Mouse (Mus musculus) intestine, postnatal 0 days (tissue): ENCODE data around the gene Lix1l. TPM values are rescaled to one million over a fixed set of nuclear protein-coding genes. Genes with fewer than 3 reads are reported as not detected.

Experiments used
- ATAC-seq: fragments of 200-750 bp; cut with Nextera tagmentation; 2 replicates; pipeline ENCODE4 v1.8.0; 2017; ENCODE audit warnings: mild to moderate bottlenecking, moderate TSS enrichment, moderate library complexity
- H3K27ac ChIP-seq: fragments of 300-500 bp; sonication (generic); 2 replicates; pipeline ENCODE4 v1.5.1; 2014; ENCODE audit warnings: mild to moderate bottlenecking, low read depth, low read length, moderate library complexity
- H3K27me3 ChIP-seq: fragments of 300-500 bp; sonication (generic); replicated peaks from 2 replicates; pipeline ENCODE4 v1.6.1; 2014; ENCODE audit warnings: low read length, mixed read lengths; ENCODE audit not compliant: control insufficient read depth, insufficient read depth
- H3K36me3 ChIP-seq: fragments of 300-500 bp; sonication (generic); 2 replicates; pipeline ENCODE4 v1.6.1; 2014; ENCODE audit warnings: mild to moderate bottlenecking, moderate library complexity; ENCODE audit not compliant: control insufficient read depth, insufficient read depth
- H3K4me1 ChIP-seq: fragments of 300-500 bp; sonication (generic); replicated peaks from 2 replicates; pipeline ENCODE4 v1.6.1; 2014; ENCODE audit warnings: antibody characterized with exemption, low read length, mixed read lengths; ENCODE audit not compliant: control insufficient read depth, insufficient read depth
- H3K4me2 ChIP-seq: fragments of 300-500 bp; sonication (generic); replicated peaks from 2 replicates; pipeline ENCODE4 v1.6.1; 2014; ENCODE audit warnings: low read depth, mild to moderate bottlenecking, moderate library complexity
- H3K4me3 ChIP-seq: fragments of 300-500 bp; sonication (generic); 2 replicates; pipeline ENCODE4 v1.5.1; 2014; ENCODE audit warnings: low read depth, low read length
- H3K9ac ChIP-seq: fragments of 300-500 bp; sonication (generic); 2 replicates; pipeline ENCODE4 v1.6.1; 2014; ENCODE audit warnings: mild to moderate bottlenecking, low read depth, low read length
- H3K9me3 ChIP-seq: fragments of 300-500 bp; sonication (generic); 2 replicates; pipeline ENCODE4 v1.6.1; 2016; ENCODE audit warnings: mixed run types; ENCODE audit not compliant: control insufficient read depth
- CTCF ChIP-seq: sonication (generic); IDR thresholded peaks from 2 replicates; pipeline ENCODE4 v1.5.1; 2016; ENCODE audit warnings: low read depth, mild to moderate bottlenecking, control low read depth, antibody characterized with exemption, moderate library complexity
- WGBS: fragments of 180-500 bp; shearing (Covaris S2); extraction: QIAGEN DNeasy Blood & Tissue Kit; methylation state at CpG from one replicate; pipeline ENCODE4 v1.1.7; 2014; 5-methylcytosine and 5-hydroxymethylcytosine counted together
- polyA plus RNA-seq: library from polyadenylated mRNA; unstranded; fragments of >200 nt; fragmentation: Nextera tagmentation; extraction: Ambion mirVana; gene quantifications from 2 replicates; pipeline ENCODE4 v1.2.1, GENCODE M21; 2015

The Lix1l gene
- polyA plus RNA-seq, 1 experiment from 2014 or later: 2.2 TPM

DNA sequence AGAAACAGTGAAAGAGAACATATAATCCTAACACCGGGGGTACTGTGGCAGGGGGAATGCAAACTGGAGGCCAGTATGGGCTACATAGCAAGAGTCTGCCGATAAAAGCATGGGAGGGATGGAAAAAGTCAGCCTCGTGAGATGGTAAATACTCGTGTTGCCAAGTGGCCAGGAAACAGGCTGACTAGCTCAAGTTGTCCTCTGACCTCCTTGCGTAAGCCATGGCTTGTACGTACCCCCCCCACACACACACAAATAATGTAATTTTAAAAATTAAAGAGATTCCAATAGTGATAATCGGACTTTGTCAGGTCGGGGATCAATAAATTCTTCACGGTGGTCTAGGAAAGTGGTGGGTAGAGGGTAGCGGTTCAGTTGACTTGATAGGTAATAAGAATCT lies 7.6 kb upstream of the Lix1l start:
- H3K27ac ChIP-seq: peak overlapping the region; percentile 68
- H3K9me3 ChIP-seq: no peaks in the 10 kb centered on the region
- peaks cover 25% of the 10 kb centered on the region for H3K27me3 ChIP-seq
- peak overlapping the region; percentile 83 for H3K4me2 ChIP-seq
- no peak for ATAC-seq
- H3K36me3 ChIP-seq: no peaks in the 10 kb centered on the region
- TF ChIP-seq CTCF: no peak
- peak overlapping the region; percentile 75 for H3K4me3 ChIP-seq
- 1% methylated on average over 10 of the region's 10 CpGs for WGBS
- H3K9ac ChIP-seq: peak overlapping the region; percentile 75
- H3K4me1 ChIP-seq: peaks cover 12% of the 10 kb centered on the region; the same call in 1 of the 2 replicates

DNA sequence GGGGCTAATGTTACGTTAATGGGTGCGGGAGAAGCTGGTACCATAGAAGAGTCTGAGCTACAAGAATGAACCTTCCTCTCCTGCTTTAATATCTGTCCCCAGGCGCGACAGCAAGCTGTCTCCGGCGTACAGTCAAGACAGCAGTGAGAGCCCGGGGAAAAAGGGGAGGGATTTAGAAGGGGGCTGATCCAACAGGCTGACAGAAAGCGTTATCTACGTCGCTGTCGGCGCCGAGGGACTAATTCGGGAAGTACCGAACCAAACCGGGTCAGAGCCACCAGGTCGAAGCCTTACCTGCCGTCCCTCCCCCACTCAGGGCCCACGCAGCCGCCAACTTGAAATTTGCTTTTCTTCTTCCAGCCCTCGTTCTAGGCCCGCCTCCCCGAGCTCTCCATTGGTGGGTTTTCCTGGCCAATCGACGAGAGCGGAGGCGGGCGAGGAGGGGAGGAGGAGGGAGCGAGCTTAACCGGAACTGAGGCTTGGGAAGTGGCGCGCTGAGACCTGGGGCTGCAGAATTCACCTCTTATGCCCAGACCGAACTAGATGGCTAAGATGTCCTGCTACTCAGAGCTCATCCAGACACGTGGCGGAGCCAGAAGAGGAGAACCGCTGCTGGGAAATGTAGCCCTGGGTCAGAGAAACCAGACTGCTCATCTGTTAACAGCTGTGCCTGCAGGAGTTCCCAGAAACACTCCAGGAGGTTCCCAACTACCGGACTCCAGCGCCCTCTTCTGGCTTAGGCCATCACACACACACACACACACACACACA lies 7.0 kb upstream of the Lix1l start, which contains the start of gene Polr3gl:
TSS of gene Polr3gl (minus strand) at position 392 of the 771 bp plus-strand sequence.
- WGBS: under 1% methylated on average over 38 of the region's 38 CpGs
- Histone ChIP-seq H3K36me3 (no peaks in the 10 kb centered on the region), H3K4me1 (peaks cover 12% of the 10 kb centered on the region; the same call in 1 of the 2 replicates), H3K4me3 (peak within 1 kb of the TSS; percentile 75), H3K9ac (peak within 1 kb of the TSS; percentile 75), H3K27ac (peak within 1 kb of the TSS; percentile 68), H3K9me3 (no peaks in the 10 kb centered on the region), H3K27me3 (peaks cover 30% of the 10 kb centered on the region), H3K4me2 (peak within 1 kb of the TSS; percentile 83)
- TF ChIP-seq CTCF: peak; percentile 51
- ATAC-seq: peak; percentile 91

DNA sequence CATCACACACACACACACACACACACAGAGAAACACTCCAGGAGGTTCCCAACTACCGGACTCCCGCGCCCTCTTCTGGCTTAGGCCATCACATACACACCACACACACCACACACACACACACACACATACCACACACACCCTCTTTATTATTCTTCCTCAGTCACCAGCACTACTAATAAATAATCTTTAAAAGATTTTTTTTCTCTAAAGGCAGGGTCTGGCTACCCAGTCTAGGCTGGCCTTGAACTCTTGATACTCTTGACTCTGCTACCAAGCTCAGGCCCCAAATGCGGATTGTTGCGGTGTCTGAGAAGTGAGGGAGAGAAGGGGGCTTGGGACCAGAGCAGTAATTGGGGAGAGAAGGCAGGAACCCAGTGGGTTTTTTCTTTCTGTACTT lies 6.1 kb upstream of the Lix1l start:
- no peak overlapping the region for H3K9ac ChIP-seq
- H3K36me3 ChIP-seq: no peaks in the 10 kb centered on the region
- H3K9me3 ChIP-seq: no peaks in the 10 kb centered on the region
- no peak for TF ChIP-seq CTCF
- H3K27ac ChIP-seq: no peak overlapping the region
- H3K4me2 ChIP-seq: no peak overlapping the region
- peaks cover 12% of the 10 kb centered on the region; the same call in 1 of the 2 replicates for H3K4me1 ChIP-seq
- WGBS: 73% methylated on average over 5 of the region's 5 CpGs
- peaks cover 37% of the 10 kb centered on the region for H3K27me3 ChIP-seq
- no peak overlapping the region for H3K4me3 ChIP-seq
- ATAC-seq: no peak

DNA sequence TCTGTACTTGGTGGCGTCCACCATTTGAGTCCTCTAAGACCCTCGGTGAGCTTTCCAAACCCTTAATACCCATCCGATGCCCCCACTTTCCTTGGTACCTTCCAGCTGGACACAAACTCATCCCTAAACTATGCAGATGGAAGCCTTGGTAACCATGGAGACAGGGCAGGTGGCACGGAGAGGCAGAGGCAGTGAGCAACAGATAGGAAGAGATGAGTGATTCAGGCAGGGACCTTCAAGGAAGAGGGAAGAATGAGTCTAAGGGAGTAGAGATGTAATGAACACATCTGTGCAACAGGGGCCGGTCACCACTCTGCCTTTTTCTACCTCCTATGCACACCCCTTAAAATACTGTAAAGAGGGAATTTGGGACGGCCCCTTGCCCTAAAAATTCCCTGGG lies 5.3 kb upstream of the Lix1l start:
- no peaks in the 10 kb centered on the region for H3K9me3 ChIP-seq
- H3K4me2 ChIP-seq: peak overlapping the region; percentile 71; the same call in 1 of the 2 replicates
- no peak overlapping the region for H3K4me3 ChIP-seq
- ATAC-seq: no peak
- no peak for TF ChIP-seq CTCF
- peaks cover 12% of the 10 kb centered on the region; the same call in 1 of the 2 replicates for H3K4me1 ChIP-seq
- no peak overlapping the region for H3K9ac ChIP-seq
- H3K27me3 ChIP-seq: peaks cover 42% of the 10 kb centered on the region
- 27% methylated on average over 6 of the region's 6 CpGs for WGBS
- H3K27ac ChIP-seq: no peak overlapping the region
- no peaks in the 10 kb centered on the region for H3K36me3 ChIP-seq

DNA sequence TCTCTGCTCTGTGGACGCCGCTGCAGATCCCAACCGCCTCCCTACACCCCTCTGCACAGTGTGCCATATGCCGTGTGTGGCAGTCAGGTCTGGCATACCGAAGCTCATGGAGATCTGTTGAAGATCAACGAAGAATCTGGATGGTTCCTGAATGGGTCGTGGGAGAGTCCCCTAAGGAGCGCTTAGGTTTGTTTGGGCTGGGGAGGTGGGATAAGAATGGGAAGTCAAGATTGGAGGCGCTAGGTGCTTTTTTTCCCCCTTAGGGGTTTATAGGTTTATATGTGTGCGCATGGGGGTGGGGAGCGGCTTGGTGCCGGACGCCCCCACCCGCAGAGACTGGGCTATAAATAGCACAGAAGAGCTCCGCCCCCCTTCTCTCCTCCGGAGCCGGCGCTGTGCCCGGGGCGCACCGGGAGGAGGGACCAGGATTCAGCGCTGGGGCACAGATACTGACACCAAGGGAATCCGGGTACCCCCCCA lies 4.7 kb upstream of the Lix1l start, which contains the start of gene Ankrd34a:
TSS of gene Ankrd34a (plus strand) at position 409 of the 480 bp plus-strand sequence.
- peak within 1 kb of the TSS; percentile 71 for H3K4me2 ChIP-seq
- H3K9ac ChIP-seq: peak within 1 kb of the TSS; percentile 43
- TF ChIP-seq CTCF: no peak
- H3K4me1 ChIP-seq: peaks cover 12% of the 10 kb centered on the region; the same call in 1 of the 2 replicates
- H3K36me3 ChIP-seq: no peaks in the 10 kb centered on the region
- ATAC-seq: no peak
- peaks cover 46% of the 10 kb centered on the region for H3K27me3 ChIP-seq
- H3K4me3 ChIP-seq: peak within 1 kb of the TSS; percentile 43
- no peaks in the 10 kb centered on the region for H3K9me3 ChIP-seq
- WGBS: 1% methylated on average over 21 of the region's 23 CpGs
- H3K27ac ChIP-seq: no peak within 1 kb of the TSS

DNA sequence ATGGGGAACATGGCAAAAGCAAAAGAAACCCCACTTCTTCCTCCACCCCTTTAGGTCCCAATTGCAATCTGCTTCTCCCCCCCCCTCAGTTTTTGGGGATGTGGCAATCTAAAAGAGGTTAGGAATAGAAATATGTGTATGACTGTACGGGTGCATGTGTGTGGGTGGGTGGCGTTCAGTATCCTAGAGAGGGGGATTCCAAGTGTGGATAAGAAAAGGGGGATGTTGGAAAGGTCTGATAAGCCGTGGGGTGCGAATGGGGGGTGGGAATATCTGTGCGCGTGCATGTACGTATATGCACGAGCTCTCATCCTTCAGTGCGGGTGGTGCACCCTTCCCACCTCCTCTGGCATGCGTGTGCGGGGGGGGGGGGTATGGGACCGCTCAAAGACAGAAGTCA lies 4.1 kb upstream of the Lix1l start:
- H3K9me3 ChIP-seq: no peaks in the 10 kb centered on the region
- peak overlapping the region; percentile 43 for H3K4me3 ChIP-seq
- 2% methylated on average over 11 of the region's 12 CpGs for WGBS
- peaks cover 48% of the 10 kb centered on the region for H3K27me3 ChIP-seq
- H3K4me1 ChIP-seq: peaks cover 12% of the 10 kb centered on the region; the same call in 1 of the 2 replicates
- H3K36me3 ChIP-seq: no peaks in the 10 kb centered on the region
- peak overlapping the region; percentile 71 for H3K4me2 ChIP-seq
- no peak for TF ChIP-seq CTCF
- H3K27ac ChIP-seq: no peak overlapping the region
- no peak for ATAC-seq
- H3K9ac ChIP-seq: 0 out of 2 replicates have a peak overlapping the region, but pooled peaks have one; percentile 27
